Mouse (Mus musculus) brain, embryonic 14.5 days (tissue): ENCODE results near the gene Tmem189.

Experiments
- CTCF ChIP-seq: fragments of 200-500 bp; IDR thresholded peaks from 2 replicates; pipeline ENCODE4 v1.5.1; 2012; ENCODE audit warnings: inconsistent platforms, mild to moderate bottlenecking, moderate library complexity, borderline replicate concordance; ENCODE audit not compliant: insufficient read depth, insufficient read length; ENCODE audit errors: extremely low read depth
- POLR2A ChIP-seq: fragments of 200-500 bp; IDR thresholded peaks from 2 replicates; pipeline ENCODE4 v1.6.1; 2012; ENCODE audit warnings: mild to moderate bottlenecking, inconsistent platforms, borderline replicate concordance; ENCODE audit not compliant: poor library complexity, insufficient read depth, insufficient read length, severe bottlenecking; ENCODE audit errors: extremely low read depth

DNA sequence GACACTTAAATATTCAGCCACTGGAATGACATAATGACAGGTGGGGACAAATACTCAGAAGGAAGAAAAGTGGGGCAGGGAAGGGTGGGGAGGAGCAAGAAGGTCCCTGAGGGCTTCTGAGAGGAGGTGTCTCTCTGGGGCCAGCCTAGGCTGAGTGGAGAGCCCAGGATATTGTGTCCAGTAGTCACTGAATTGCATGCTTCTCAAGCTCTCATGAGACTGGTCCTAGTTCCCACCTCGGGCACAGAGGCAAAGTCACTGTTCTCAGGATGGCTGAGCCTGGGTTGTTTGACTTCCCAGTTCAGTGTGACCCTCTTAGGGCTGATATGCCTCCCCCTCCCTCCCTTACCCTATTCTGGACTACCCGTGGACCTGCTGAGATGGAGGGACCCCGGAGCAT is 3.2 kb upstream of the Tmem189 start:
- TF ChIP-seq CTCF (no peak), POLR2A (no peak)
